Mouse (Mus musculus) MEL (cell line): ENCODE measurements at regions not wholly inside any gene's neighbourhood (a gene's known extent, or its start where the extent isn't known, plus 50 kb on each side); places are given as distances from the start of the nearest gene placed in this dataset.

Source experiments
- DNase-seq: peaks from one replicate; pipeline ENCODE4 v3.0.0; 2011; ENCODE audit warnings: low read depth, low spot score
- H3K27ac ChIP-seq: 2 replicates; pipeline ENCODE4 v1.5.1; 2012; ENCODE audit warnings: low read depth, mild to moderate bottlenecking, control low read depth, low read length, moderate library complexity; ENCODE audit not compliant: control insufficient read depth
- H3K27me3 ChIP-seq, 2 experiments: fragments of 150-350 bp in 1 of 2; sonication (generic) in 1 of 2; 2 replicates each; pipeline ENCODE4 v1.6.1; 2012; ENCODE audit warnings: low read length in 2 of 2, mild to moderate bottlenecking in 2 of 2, improper control_type of control experiment in 1 of 2, moderate library complexity in 1 of 2; ENCODE audit not compliant: insufficient read depth in 2 of 2, control insufficient read depth in 1 of 2
- H3K36me3 ChIP-seq, 2 experiments: 2 replicates each; pipeline ENCODE4 v1.6.1; 2012 to 2014; ENCODE audit warnings: low read length in 2 of 2, improper control_type of control experiment in 1 of 2, inconsistent platforms in 1 of 2, mild to moderate bottlenecking in 1 of 2; ENCODE audit not compliant: insufficient read depth in 2 of 2, control insufficient read depth in 1 of 2
- H3K4me1 ChIP-seq, 2 experiments: fragments of 150-350 bp in 1 of 2; sonication (generic) in 1 of 2; 2 replicates each; pipeline ENCODE4 v1.6.1; 2012; ENCODE audit warnings: low read length in 2 of 2, improper control_type of control experiment in 1 of 2, mild to moderate bottlenecking in 1 of 2; ENCODE audit not compliant: insufficient read depth in 2 of 2, control insufficient read depth in 1 of 2
- H3K4me3 ChIP-seq, 2 experiments: fragments of 150-350 bp in 1 of 2; sonication (generic) in 1 of 2; 2 replicates each; pipeline ENCODE4 v1.5.1; 2012; ENCODE audit warnings: low read depth in 2 of 2, low read length in 2 of 2, mild to moderate bottlenecking in 2 of 2, moderate library complexity in 2 of 2, control low read depth in 1 of 2, improper control_type of control experiment in 1 of 2; ENCODE audit not compliant: control insufficient read depth in 1 of 2, insufficient read depth in 1 of 2
- H3K79me2 ChIP-seq: 2 replicates; pipeline ENCODE4 v1.6.1; 2012; ENCODE audit warnings: mild to moderate bottlenecking, low read length, moderate library complexity; ENCODE audit not compliant: control insufficient read depth, poor library complexity, insufficient read depth
- H3K9ac ChIP-seq: 2 replicates; pipeline ENCODE4 v1.6.1; 2012; ENCODE audit warnings: low read depth, mild to moderate bottlenecking, control low read depth, low read length, moderate library complexity; ENCODE audit not compliant: control insufficient read depth, poor library complexity, severe bottlenecking
- H3K9me3 ChIP-seq: fragments of 150-350 bp; sonication (generic); replicated peaks from 2 replicates; pipeline ENCODE4 v1.6.1; 2012; ENCODE audit warnings: mild to moderate bottlenecking, low read length, improper control_type of control experiment, moderate library complexity; ENCODE audit not compliant: insufficient read depth
- BHLHE40 ChIP-seq: IDR thresholded peaks from 2 replicates; pipeline ENCODE4 v1.6.1; 2012; ENCODE audit warnings: low read depth, mild to moderate bottlenecking, inconsistent platforms, low read length, improper control_type of control experiment, borderline replicate concordance
- CHD1 ChIP-seq: IDR thresholded peaks from 2 replicates; pipeline ENCODE4 v1.6.1; 2012; ENCODE audit warnings: low read depth, mild to moderate bottlenecking, inconsistent platforms, low read length, improper control_type of control experiment
- CHD2 ChIP-seq: IDR thresholded peaks from 2 replicates; pipeline ENCODE4 v1.6.1; 2011; ENCODE audit warnings: low read length, improper control_type of control experiment
- EP300 ChIP-seq, 2 experiments: IDR thresholded peaks; 2 replicates each; pipeline ENCODE4 v1.6.1; 2011; ENCODE audit warnings: improper control_type of control experiment in 2 of 2, low read length in 2 of 2, low read depth in 1 of 2, mild to moderate bottlenecking in 1 of 2
- ETS1 ChIP-seq: IDR thresholded peaks from 2 replicates; pipeline ENCODE4 v1.6.1; 2012; ENCODE audit warnings: low read depth, mild to moderate bottlenecking, inconsistent platforms, low read length, improper control_type of control experiment, moderate library complexity
- KAT2A ChIP-seq: conservative IDR thresholded peaks from 2 replicates; pipeline ENCODE4 v1.6.1; 2012; ENCODE audit warnings: low read depth, low read length, improper control_type of control experiment, inconsistent platforms
- MAFK ChIP-seq: IDR thresholded peaks from 2 replicates; pipeline ENCODE4 v1.6.1; 2011; ENCODE audit warnings: low read depth, mild to moderate bottlenecking, low read length, improper control_type of control experiment, borderline replicate concordance
- MAX ChIP-seq: IDR thresholded peaks from 2 replicates; pipeline ENCODE4 v1.6.1; 2011; ENCODE audit warnings: low read length, improper control_type of control experiment
- MAZ ChIP-seq: IDR thresholded peaks from 2 replicates; pipeline ENCODE4 v1.6.1; 2012; ENCODE audit warnings: low read depth, mild to moderate bottlenecking, inconsistent platforms, low read length, improper control_type of control experiment
- MEF2A ChIP-seq: IDR thresholded peaks from 2 replicates; pipeline ENCODE4 v1.6.1; 2014; ENCODE audit warnings: low read depth, mild to moderate bottlenecking, inconsistent platforms, low read length, improper control_type of control experiment; ENCODE audit not compliant: poor library complexity, insufficient replicate concordance, severe bottlenecking; ENCODE audit errors: extremely low read depth
- MXI1 ChIP-seq: IDR thresholded peaks from 2 replicates; pipeline ENCODE4 v1.6.1; 2011; ENCODE audit warnings: mild to moderate bottlenecking, low read depth, low read length, improper control_type of control experiment
- MYC ChIP-seq: IDR thresholded peaks from 2 replicates; pipeline ENCODE4 v1.6.1; 2011; ENCODE audit warnings: low read depth, mild to moderate bottlenecking, low read length, improper control_type of control experiment, moderate library complexity
- POLR2A ChIP-seq, 2 experiments: IDR thresholded peaks; 2 replicates each; pipeline ENCODE4 v1.6.1; 2011 to 2012; ENCODE audit warnings: low read length in 2 of 2, mild to moderate bottlenecking in 2 of 2, control low read depth in 1 of 2, improper control_type of control experiment in 1 of 2, low read depth in 1 of 2, moderate library complexity in 1 of 2; ENCODE audit not compliant: control insufficient read depth in 1 of 2, insufficient read depth in 1 of 2, poor library complexity in 1 of 2
- POLR2AphosphoS2 ChIP-seq: IDR thresholded peaks from 2 replicates; pipeline ENCODE4 v1.6.1; 2011; ENCODE audit warnings: low read length, improper control_type of control experiment
- POLR2AphosphoS5 ChIP-seq: IDR thresholded peaks from 2 replicates; pipeline ENCODE4 v1.6.1; 2012; ENCODE audit warnings: low read depth, borderline replicate concordance, mild to moderate bottlenecking, inconsistent platforms, low read length, moderate library complexity, mixed read lengths
- SIN3A ChIP-seq: IDR thresholded peaks from 2 replicates; pipeline ENCODE4 v1.6.1; 2012; ENCODE audit warnings: low read length, improper control_type of control experiment, inconsistent platforms
- TAL1 ChIP-seq: IDR thresholded peaks from 2 replicates; pipeline ENCODE4 v1.6.1; 2012; ENCODE audit warnings: mild to moderate bottlenecking, inconsistent platforms, low read length, moderate library complexity, mixed read lengths
- TBP ChIP-seq: IDR thresholded peaks from 2 replicates; pipeline ENCODE4 v1.8.0; 2011; ENCODE audit warnings: low read depth, low read length, improper control_type of control experiment
- UBTF ChIP-seq: IDR thresholded peaks from 2 replicates; pipeline ENCODE4 v1.6.1; 2012; ENCODE audit warnings: low read depth, mild to moderate bottlenecking, inconsistent platforms, low read length, improper control_type of control experiment, moderate library complexity, borderline replicate concordance; ENCODE audit not compliant: insufficient read depth
- USF1 ChIP-seq: IDR thresholded peaks from 2 replicates; pipeline ENCODE4 v1.6.1; 2014; ENCODE audit warnings: low read depth, mild to moderate bottlenecking, inconsistent platforms, low read length, improper control_type of control experiment, moderate library complexity
- USF2 ChIP-seq, 2 experiments: IDR thresholded peaks; 2 replicates each; pipeline ENCODE4 v1.6.1; 2011 to 2012; ENCODE audit warnings: improper control_type of control experiment in 2 of 2, low read length in 2 of 2, borderline replicate concordance in 1 of 2, inconsistent platforms in 1 of 2, low read depth in 1 of 2, mild to moderate bottlenecking in 1 of 2; ENCODE audit not compliant: insufficient read depth in 1 of 2
- ZKSCAN1 ChIP-seq: IDR thresholded peaks from 2 replicates; pipeline ENCODE4 v1.6.1; 2012; ENCODE audit warnings: low read depth, mild to moderate bottlenecking, inconsistent platforms, low read length, improper control_type of control experiment, moderate library complexity
- ZNF384 ChIP-seq: IDR thresholded peaks from 2 replicates; pipeline ENCODE4 v1.6.1; 2012; ENCODE audit warnings: low read depth, mild to moderate bottlenecking, inconsistent platforms, low read length, improper control_type of control experiment

DNA sequence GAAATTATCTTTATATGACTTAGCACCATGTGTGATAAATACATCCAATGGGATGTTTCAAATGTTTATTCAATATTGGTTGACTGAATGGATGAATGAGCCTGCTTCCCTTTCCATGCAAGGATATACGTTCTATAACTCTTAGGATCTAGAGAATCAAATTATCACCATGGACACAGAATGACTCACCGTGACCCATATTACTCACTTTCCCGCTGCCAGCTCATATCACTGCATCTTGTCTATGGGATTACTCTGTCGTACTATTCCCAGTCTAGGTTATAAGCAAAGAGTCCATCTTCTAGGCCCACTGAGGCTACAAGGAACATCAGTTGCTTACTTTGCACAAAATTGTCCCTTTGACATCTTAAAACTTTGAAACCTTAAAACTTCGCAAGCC is 141.0 kb upstream of the Thbs1 start:
- Histone ChIP-seq H3K27me3 (no peaks in the 10 kb centered on the region), H3K9me3 (no peaks in the 10 kb centered on the region), H3K4me1 (no peaks in the 10 kb centered on the region), H3K27ac (no peak overlapping the region), H3K4me3 (no peak overlapping the region), H3K79me2 (no peaks in the 10 kb centered on the region), H3K9ac (no peak overlapping the region), H3K36me3 (no peaks in the 10 kb centered on the region)
- DNase-seq = no peak
- no peak for TF ChIP-seq CHD1
- TF ChIP-seq KAT2A = no peak
- no peak for TF ChIP-seq POLR2AphosphoS2
- TF ChIP-seq UBTF = no peak
- no peak for TF ChIP-seq USF2 (IDR thresholded peaks at IDR 0.05; ENCODE audit: borderline replicate concordance in 1 of 2, insufficient read depth in 1 of 2, low read depth in 1 of 2, low read length in 2 of 2)
- TF ChIP-seq, all 39 proteins: peak for 0

DNA sequence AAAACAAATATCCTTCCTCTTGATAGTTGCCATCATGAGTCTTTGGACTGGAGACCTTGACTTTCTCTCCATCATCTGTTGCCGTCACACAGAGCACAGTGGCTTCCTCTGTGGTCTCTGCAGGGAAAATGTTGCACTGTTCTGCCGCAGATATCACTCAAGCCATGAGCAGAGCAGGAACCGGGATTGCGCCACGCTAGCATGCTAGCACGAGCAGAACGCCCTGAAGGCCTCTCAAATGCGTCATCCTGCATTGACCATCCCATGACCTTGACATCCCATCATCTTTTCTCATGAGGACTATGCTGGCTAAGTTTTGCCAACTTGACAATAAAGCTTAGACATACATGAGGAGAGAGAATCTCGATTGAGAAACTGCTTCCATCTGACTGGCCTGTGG is 134.6 kb upstream of the Thbs1 start:
- H3K4me1 ChIP-seq = no peaks in the 10 kb centered on the region
- H3K9ac ChIP-seq = no peak overlapping the region
- H3K36me3 ChIP-seq = no peaks in the 10 kb centered on the region
- no peak for DNase-seq
- H3K4me3 ChIP-seq = no peak overlapping the region
- TF ChIP-seq UBTF (no peak), ZNF384 (no peak), MEF2A (no peak), MYC (no peak), TAL1 (no peak), TBP (no peak), USF1 (no peak), MAX (no peak), POLR2AphosphoS2 (no peak), EP300 (IDR thresholded peaks at IDR 0.05; ENCODE audit: low read depth in 1 of 2, low read length in 2 of 2) (no peak), MAFK (no peak), ZKSCAN1 (no peak), MXI1 (no peak), CHD2 (no peak), POLR2A (IDR thresholded peaks at IDR 0.05; ENCODE audit: control insufficient read depth in 1 of 2, insufficient read depth in 1 of 2, low read depth in 1 of 2, low read length in 2 of 2, poor library complexity in 1 of 2) (no peak), POLR2AphosphoS5 (no peak), SIN3A (no peak), BHLHE40 (no peak), MAZ (no peak), ETS1 (no peak)
- no peaks in the 10 kb centered on the region for H3K9me3 ChIP-seq
- no peaks in the 10 kb centered on the region for H3K27me3 ChIP-seq
- H3K27ac ChIP-seq = no peak overlapping the region
- H3K79me2 ChIP-seq = no peaks in the 10 kb centered on the region
